Mouse (Mus musculus): ENCODE data around the gene Vamp2.

DNA sequence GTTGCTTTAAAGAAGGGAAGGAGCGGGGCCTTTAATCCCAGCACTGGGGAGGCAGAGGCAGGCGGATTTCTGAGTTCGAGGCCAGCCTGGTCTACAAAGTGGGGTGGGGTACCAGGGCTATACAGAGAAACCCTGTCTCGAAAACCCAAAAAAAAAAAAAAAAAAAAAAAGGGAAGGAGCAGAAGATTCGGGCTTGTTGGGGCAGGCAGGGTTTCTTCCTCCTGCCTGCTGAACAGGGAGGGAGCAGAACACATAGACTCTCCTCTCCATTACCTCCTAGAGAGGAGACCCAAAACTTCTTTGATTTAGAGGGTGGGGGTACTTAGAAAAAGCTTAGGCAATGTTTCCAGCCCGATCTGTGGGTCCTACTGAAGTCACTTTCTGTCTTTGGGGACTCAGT lies 47.1 kb downstream of the Vamp2 start:
- no peak for TF ChIP-seq CHD2 (IDR thresholded peaks at IDR 0.05; ENCODE audit: low read depth, low read length)
- TF ChIP-seq HCFC1 (IDR thresholded peaks at IDR 0.05; ENCODE audit: borderline replicate concordance, insufficient read depth, low read length) = no peak
- TF ChIP-seq MAFK (IDR thresholded peaks at IDR 0.05; ENCODE audit: insufficient read depth, low read depth, low read length) = no peak
